Mouse (Mus musculus) lung, adult 18-20 months (tissue): ENCODE measurements around the gene Pou2f3.
"Not testable (repeated sequence)": the region's sequence is repeated elsewhere in the genome, so short reads cannot be mapped to it uniquely, and the experiment has no call there.

ENCODE experiments used
- DNase-seq, 2 experiments: peaks; one replicate each; pipeline ENCODE4 v3.0.0; 2022; ENCODE audit warnings: mixed read lengths in 2 of 2

Pou2f3 gene

DNA sequence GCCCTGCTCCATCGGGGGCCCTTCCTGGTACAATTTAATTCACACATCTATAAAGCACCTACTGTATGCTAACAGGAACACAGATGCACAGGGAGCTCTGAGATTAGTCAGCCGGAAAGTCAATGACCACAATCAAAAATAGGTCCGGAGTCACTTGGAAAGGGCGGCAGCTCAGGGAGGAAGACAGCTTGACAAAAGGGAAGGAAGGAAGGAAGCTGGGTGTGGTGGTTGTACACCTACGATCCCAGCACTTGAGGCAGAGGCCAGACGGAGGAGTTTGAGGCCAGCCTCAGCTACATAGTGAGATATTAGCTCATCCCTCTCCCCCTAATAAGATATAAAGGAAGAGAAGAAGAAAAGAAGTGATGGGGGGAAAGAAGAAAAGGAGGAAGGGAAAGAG is 54.2 kb downstream of the Pou2f3 start:
- DNase-seq, result no peak

DNA sequence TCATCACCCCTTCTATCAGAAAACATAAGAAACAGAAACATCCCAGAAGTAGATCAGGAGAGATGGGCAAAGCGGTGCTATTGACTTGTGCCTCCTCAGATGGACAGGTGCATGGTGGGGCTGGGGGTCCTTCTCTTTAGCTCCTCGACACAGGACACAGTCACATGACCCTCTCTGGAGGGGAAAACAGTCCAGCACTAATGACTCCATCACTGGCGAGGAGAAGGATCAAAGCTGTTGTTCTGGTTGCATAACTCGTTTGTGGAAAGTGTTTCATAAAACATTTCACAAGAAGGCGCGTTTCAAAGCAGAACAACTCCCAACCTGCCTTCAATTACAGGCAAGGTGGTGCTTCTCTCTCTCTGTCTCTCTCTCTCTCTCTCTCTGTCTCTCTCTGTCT is 58.4 kb downstream of the Pou2f3 start:
- peak in 1 of 2 experiments; percentile 28 for DNase-seq

DNA sequence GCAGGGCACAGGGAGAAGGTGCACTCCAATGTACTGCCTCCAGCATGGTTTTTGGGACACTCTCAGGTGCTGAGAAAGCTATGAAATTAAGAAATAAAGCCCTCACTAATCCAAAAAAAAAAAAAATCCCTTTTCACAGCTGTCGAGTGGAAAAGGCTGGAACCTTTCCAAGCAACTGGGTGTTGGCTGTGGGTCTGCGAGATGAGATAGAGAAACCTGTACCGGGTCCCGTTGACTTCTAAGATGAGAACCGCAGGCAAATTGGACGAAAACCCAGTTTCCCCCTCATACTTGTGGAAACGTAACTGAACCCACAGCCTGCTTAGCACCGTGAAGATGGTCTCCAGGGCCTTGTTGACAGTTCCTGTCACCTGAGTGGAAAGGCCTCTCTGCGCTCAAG is 59.2 kb downstream of the Pou2f3 start:
- no peak for DNase-seq

DNA sequence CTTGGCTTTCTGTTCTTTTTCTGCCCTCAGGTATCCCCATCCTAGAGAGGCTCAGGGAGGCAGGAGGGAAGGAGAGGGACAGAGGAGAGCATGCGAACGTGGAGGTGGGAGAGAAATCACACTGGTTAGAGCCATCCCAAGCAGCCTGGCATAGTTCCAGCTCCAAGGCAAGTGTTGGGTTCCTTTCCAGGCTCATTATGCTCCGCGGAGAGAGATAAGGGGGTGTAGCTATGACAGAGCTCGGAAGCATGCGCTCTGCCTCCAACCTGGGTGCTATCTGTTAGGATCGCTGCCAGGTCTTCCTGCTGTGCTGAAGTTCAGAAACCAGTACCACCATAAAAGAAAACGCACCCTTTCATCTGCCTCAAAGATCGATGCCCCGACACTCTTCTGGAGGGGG is 60.1 kb downstream of the Pou2f3 start:
- DNase-seq, result peak in 1 of 2 experiments; percentile 19

DNA sequence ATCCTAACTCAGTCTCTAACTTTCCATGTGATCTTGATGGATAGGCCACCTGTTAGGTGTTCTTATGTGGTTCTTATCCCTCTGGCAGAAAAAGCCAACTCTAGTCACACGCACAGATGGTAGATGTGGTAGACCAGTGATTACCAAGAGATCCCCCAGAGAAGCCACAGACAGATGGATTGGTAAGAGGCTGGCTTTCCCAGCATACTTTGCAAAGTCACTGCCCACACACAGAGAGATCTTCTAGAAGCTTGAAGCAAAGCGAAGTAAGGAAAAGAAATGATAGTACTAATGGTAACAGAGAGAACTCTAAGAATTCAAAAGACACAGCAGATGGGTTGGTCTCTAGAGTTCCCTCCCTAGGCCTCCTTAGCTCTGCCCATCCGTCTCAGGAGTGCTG is 60.7 kb downstream of the Pou2f3 start:
- DNase-seq, result no peak

DNA sequence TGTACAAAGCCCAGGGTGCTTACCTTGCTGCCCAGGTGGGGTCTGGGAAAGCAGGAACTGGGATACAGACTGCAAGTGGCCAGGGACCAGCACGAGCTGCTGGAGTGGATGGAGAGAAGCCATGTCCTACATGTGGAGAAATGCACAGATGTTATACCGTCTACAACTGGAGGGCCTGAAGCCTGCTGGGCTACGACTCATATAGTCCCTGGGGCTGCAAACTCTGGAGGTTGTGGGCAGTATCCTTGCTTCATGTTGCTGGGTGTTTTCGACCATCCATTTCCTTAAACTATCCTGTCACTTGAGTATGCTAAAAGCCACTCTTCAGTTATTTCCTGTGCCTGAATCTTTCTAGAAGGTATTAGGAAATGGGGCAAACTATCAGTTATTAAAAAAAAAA is 65.0 kb downstream of the Pou2f3 start:
- DNase-seq, result no peak

DNA sequence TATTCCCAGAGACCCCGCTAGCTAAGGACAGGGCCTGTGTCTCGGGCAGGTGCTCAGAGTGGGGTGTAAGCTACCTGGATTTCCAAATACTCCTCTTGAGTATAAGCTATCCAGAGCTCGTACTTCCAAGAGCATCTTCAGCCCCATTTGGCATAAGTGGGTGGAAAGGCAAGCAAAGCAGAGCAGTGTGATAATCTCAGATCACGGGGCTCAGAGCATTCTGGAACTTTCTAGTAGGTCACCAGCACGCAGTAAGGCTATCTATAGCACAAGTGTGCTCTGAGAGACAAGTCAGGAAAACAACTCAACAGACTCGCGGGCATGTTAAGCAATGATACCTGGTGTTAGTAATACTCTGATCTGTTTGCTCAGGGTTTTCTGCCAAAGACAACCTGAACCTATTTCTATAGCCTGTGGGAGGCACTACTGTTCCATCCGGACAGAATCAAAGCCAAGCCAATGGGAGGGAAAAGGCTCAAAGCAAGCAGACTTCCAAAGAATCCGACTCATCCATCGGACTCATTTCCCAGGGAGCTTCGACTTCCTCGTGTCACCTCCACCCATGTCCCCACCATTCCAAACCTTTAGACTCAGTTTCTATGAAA is 65.9 kb downstream of the Pou2f3 start:
- DNase-seq, result no peak

DNA sequence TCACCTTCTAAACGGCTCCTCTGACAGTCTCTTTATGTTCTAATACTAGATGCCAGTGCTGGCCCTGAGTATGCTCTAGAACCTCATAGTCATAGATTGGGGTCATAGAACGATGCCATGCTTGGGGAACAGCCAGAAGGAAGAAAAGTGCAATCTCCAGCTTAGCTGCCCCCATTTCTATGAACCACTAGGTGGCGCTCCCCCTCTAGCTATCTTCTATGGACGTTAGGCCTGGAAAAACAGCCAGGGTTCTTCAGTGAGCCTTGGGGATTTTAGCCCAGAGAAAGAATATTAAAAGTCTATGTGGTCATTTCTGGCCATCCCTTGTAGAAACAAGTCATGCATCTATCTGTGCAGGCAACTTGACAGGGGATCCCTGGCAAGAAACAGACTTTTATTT is 68.3 kb downstream of the Pou2f3 start:
- DNase-seq, result peak; percentile 42 to 62

DNA sequence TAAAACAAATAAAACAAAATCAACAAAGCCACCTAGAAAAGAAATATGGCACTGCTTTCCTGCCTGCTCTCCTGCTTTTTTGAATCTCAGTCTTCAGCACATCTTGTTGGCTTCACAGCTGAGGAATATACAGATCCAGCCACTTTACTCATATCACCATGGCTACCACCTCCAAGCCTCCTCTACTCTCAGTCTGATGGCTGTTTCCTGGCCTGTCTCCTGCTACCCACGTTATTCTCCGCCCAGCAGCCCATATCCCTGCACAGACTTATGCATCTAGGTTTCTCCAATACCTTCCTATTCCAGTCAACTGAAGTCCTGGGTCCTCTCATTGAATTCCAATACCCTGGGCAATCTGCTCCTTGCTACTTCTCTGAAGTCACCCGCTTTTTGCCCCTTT is 76.6 kb downstream of the Pou2f3 start:
- no peak for DNase-seq

DNA sequence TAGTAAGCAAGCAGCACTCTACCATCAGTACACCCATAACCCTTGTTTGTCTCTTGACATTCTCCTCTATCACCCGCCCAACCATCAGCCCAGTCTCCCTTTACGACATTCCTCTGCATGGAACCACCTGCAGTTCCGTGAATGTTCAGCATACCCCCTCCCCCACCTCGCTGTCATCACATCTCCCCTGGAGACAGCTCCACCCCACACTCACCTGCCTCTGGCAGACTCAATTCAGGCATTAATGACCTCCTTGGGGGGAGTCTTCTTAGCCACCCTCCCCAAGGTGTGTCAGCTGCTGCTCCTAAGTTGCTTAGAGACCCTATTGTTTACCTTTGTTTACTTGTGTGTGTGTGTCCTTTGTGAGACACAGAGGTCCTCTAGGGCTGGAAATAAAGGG is 77.8 kb downstream of the Pou2f3 start:
- no peak for DNase-seq

DNA sequence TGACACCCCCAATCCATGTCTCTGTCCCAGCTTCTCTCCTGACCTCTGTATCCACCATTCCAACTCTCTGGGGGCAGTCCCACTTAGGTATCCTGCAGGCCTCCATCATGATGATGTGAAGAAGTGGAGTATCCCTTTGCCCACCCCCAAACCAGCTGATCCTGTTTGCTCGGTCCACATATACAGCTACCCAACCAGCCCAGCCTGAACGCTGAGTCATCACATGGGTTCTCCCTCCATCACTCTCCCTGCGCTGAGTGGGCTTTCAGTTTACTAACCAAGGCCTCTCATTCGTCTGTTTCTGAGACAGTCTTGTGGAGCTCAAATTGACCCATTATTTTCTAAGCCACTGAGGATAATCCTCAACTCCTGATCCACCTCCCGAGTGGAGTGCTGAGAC is 78.2 kb downstream of the Pou2f3 start:
- DNase-seq, result no peak

DNA sequence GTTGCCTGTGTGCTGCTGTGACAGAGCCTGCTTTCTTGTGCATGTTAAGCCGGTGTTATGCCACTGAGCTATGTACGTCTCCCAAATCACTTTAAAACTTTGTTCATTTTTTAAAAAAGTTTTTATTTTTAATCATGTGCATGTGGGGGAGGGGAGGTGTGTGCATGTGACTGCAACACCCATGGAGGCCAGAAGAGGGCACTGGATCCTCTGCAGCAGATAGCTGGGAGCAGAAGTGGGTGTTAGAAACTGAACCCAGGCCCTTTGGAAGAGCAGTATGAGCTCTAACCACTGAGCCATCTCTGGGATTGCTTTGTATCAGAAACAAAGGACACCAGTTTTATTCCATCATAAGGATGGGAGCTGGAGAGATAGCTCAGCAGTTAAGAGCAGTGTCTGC is 79.5 kb downstream of the Pou2f3 start:
- no peak for DNase-seq

DNA sequence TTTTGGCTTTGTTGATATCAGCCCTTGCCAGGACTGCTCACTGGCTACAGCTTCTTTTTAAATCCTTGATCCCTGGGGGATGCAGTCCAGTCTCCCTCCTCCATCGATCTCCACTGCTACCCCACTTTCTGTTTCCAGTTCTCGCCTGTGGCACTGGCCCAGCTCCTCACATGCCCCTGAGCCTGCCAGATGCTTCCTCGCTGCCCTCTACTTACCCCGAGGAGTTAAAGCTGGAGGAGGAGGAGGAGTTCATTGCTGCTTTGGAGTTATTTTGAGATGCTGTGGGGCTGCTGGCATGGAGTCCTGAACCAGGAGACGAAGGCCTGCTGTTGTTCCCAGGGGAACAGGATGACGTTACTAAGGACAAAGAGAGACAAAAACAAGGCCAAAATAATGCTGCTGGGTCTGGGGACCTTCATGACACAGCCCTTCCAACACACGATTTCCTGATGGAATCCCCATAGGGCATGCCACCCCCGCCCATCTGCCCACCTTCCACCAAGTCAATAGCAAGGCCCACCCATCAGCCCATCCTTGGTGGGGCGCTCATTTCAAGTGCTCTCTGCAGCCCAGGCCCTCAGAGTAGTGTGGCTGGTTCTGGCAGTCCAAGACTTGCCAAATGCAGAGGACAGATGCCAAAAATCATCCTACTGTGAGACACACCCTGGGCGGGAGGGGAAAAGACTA is 82.9 kb downstream of the Pou2f3 start:
- peak; percentile 48 to 57 for DNase-seq

DNA sequence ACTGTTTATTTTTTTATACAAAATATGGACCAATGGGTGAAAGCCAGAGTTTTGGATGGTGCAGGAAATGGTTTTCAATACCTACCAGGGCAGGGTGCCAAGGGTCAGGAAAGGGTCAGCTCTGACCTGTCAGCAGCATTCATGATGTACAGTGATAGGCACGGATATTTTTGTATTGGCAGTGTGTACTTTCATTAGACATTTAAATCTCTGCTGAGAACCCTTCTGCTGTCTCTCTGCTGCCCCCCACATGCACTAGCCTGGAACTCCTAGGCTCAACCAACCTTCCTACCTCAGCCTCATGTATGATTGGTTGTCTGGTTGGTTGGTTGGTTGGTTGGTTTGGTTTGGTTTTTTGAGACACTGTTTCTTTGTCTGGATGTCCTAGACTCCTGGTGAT is 87.8 kb downstream of the Pou2f3 start:
- no peak for DNase-seq

DNA sequence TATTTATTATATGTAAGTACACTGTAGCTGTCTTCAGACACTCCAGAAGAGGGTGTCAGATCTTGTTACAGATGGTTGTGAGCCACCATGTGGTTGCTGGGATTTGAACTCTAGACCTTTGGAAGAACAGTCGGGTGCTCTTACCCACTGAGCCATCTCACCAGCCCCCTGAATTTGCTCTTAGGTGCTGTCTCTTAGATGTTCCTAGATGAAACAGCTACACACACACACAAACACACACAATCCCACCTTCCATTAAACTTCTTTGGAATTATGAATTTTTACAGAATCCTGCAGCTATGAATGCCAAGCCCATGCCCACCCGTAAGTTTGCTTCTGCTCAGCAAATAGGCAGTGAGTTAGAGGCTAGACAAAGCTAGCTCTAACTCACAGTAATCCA is 88.2 kb downstream of the Pou2f3 start:
- not testable (repeated sequence) for DNase-seq

DNA sequence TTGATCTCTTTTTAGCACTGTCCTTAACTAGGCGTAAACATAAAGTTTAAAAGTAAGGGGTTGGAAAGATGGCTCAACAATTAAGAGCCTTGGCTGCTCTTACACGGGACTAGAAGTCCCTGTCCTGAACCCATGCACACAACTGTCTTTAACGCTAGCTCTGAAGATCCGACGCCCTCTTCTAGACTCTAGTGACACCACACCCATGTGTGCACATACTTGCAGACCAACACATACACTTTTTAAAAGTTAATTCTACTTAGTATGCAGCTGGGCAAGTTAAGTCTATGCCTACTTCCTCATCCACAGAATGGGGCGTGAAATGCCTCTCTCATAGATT is 93.2 kb downstream of the Pou2f3 start:
- DNase-seq, result no peak

DNA sequence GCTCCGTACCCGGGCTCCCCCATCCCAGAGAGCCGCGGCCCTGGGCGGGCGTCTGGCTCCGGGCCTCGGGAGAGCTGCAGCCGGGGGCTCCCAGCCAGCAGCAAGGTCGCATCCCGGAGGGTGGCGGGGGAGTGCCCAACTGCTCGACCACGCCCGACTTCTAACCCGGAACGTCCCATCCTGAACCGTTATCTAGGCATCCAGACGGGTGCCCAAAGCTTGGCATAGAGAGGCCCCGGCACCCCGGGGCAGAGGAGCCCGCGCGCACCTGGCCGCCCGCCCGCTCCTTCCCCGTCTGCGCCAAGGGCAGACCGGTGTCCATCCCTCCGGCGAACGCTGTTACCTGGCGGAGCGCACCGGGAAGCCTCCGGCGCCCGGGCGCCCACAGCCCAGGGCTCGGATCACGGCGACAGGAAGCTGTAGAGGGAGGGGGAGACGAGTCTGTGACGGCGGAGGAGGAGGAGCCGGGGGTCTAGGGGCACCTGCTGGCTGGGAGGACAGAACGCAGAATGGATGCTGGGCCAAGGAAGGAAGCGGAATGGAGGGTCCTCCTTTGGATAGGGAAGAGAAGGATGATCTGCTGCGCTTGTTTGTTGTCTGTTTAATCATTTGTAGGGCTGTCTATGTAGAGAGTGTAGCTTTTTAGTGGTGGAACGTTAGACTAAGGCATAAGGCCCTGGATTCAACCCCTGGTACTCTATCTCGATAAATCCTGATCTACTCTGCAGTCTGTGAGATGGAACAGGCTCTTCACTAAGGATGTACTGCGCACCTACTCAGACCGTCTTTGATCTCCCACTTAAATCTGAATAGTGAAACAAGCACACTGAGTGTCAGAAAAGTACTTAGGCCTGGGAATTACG is 93.8 kb downstream of the Pou2f3 start, which contains the start of gene Tmem136:
Gene Tmem136, minus strand, starts transcription at position 437 of the 863 bp plus-strand sequence.
- DNase-seq, result peak; percentile 34 to 65

DNA sequence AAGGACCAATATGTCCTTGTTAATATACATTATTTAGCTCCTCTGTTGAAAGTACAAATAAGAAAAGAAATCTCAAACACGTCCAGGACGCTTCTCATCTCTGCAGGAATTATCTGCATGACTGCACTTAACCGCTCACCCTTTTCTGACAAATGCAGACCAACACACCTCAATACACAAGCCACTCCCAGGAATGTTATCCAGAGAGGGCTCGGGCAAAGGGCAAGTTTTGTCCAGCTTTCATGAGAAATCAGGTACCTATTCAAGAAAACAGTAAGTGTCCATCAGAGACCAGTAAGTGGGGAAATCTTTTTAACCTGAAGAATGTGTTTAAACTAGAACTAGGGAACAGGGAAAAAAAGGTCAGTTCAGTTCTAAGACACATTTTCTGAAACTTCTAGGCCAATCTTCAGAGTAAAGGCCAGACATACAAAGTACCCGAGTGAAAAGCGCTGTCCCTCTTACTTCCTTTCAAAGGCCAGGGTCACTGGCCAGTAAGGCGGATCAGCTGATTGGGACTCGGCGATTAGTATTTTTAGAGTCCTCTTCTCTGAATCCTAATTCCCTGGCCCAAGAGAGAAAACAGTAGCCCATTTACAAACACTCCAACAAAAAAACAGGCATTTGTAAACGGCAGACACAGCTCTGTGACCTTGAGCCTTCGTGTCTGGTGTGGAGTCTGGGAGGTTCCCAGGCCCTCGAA is 94.6 kb downstream of the Pou2f3 start:
- DNase-seq, result no peak

DNA sequence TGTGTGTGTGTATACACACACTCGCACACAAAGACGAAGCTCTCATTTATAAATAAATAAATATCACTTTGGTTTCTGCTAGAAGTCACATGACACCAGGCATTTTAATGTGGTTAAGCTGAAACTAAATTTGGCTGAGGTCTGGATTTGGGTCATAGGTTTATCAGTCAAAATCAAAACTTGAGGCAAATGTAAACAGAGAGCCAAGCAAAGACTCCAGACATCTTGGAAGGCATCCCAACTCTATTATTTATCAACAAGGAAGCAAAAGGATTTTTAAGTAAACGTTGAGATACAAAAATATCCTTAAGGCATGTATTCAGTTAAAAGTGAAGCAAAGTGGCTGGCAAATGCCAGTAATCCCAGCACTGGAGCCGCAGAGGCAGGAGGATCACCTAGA is 95.3 kb downstream of the Pou2f3 start:
- no peak for DNase-seq

DNA sequence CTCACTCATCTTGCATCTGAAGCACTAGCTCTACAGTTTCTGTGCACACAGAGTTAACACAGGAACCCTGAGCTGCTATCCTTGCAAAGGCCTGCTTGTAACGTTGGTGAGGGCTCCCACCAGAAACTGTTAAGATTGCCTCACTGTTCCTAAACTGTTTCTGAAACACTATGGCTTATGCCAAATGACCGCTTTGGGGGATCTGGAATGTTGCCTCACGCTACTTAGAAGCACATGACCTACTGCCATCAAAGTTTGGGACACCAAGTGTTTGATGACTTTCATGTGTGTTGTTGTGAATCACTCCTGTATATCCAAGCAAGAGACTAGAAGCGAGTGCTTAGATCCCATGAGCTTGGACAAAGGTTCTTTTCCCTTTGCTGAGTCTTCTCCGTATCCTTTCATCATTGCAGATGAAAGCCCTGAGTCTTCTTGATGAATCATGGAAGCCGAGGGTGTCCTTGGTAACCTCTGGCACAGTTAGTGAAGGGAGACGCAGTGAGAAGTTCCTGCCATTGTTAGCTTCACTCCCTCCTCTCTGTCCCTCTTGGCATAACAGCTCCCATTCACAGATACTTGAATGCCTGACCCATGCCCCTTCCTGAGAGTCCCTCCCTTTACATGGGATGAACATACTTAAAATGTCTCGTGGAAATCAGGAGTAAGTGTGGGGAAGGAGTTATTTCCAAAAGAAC is 99.7 kb downstream of the Pou2f3 start:
- no peak for DNase-seq

DNA sequence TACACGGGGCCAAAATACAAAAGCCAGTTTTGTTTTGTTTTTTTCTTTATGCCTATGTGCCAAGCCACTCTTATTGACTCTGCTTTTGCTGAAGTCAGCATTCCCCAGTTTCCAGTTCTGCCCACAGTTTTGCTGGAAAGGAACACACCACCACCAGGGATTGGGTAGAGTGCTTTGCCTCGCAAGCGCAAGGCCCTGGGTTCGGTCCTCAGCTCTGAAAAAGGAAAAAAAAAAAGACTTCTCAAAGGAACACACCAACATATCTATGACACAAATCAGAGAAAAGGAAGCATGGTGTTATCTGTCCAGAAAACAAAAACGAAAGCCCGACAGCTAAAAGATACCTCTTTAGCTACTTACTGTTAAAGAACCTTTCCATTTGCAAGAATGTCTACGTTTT is 101.0 kb downstream of the Pou2f3 start:
- DNase-seq, result no peak

DNA sequence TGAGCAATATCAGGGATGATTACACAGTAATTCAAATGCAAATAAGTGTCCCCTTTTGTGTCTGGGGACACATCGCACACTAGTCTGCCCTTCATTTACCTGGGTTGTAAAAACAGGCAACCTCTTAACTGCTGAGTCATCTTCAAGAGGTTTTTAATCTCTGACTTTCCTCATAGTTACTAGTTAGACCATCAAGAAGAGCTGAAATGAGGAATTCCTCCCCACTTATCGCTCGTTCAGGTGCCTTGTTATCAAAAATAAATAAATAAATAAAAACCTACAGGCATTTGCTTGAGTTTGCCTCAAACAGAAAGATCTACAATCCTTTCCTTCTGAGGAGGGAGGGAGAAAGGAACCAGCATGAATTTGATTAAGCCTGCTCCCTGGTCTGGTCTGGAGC is 101.4 kb downstream of the Pou2f3 start:
- no peak for DNase-seq

DNA sequence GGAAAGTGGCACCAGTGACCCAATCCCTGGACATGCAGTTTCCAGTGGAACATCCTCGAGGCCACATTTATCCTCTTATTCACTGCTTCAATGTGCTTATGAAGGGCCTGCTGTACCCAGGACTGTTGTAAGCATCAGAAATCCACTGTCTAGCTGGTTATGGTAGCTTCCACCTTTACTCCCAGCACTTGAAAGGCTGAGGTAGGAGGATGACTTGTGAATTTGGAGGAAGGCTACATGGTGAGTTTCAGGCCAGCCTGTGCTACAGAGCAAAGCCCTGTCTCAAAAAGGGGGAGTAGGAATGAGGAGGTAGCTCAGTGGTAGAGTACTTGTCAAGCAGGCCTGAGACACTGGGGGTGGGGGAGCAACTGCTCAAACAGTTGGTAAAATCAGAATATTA is 102.1 kb downstream of the Pou2f3 start:
- DNase-seq, result no peak
